Mouse (Mus musculus) limb, embryonic 12.5 days (tissue): ENCODE data around the gene Lnpep. TPM values are rescaled to one million over a fixed set of nuclear protein-coding genes. Genes with fewer than 3 reads are reported as not detected.
"Not testable (repeated sequence)": the region's sequence is repeated elsewhere in the genome, so short reads cannot be mapped to it uniquely, and the experiment has no call there.

Experiments used
- ATAC-seq: fragments of 200-750 bp; cut with Nextera tagmentation; 2 replicates; pipeline ENCODE4 v1.8.0; 2017; ENCODE audit warnings: low read depth, moderate TSS enrichment; ENCODE audit not compliant: insufficient number of reproducible peaks, insufficient read depth, low FRiP score, low TSS enrichment
- H3K27ac ChIP-seq: fragments of 300-500 bp; sonication (generic); 2 replicates; pipeline ENCODE4 v1.5.1; 2016; ENCODE audit warnings: mild to moderate bottlenecking, moderate library complexity
- H3K27me3 ChIP-seq: fragments of 300-500 bp; sonication (generic); 2 replicates; pipeline ENCODE4 v1.6.1; 2016; ENCODE audit warnings: mild to moderate bottlenecking, moderate library complexity
- H3K36me3 ChIP-seq: fragments of 300-500 bp; sonication (generic); 2 replicates; pipeline ENCODE4 v1.6.1; 2016; ENCODE audit warnings: mild to moderate bottlenecking, moderate library complexity
- H3K4me1 ChIP-seq: fragments of 300-500 bp; sonication (generic); replicated peaks from 2 replicates; pipeline ENCODE4 v1.6.1; 2016
- H3K4me2 ChIP-seq: fragments of 300-500 bp; sonication (generic); 2 replicates; pipeline ENCODE4 v1.6.1; 2016; ENCODE audit warnings: mild to moderate bottlenecking, moderate library complexity
- H3K4me3 ChIP-seq: fragments of 300-500 bp; sonication (generic); replicated peaks from 2 replicates; pipeline ENCODE4 v1.5.1; 2016; ENCODE audit warnings: mild to moderate bottlenecking
- H3K9ac ChIP-seq: fragments of 300-500 bp; sonication (generic); replicated peaks from 2 replicates; pipeline ENCODE4 v1.6.1; 2016; ENCODE audit warnings: mild to moderate bottlenecking, moderate library complexity
- H3K9me3 ChIP-seq: fragments of 300-500 bp; sonication (generic); 2 replicates; pipeline ENCODE4 v1.6.1; 2016; ENCODE audit warnings: mild to moderate bottlenecking, moderate library complexity
- WGBS: fragments of 180-500 bp; shearing (Covaris S2); methylation state at CpG from one replicate; pipeline ENCODE4 v1.1.7; 2016; 5-methylcytosine and 5-hydroxymethylcytosine counted together
- polyA plus RNA-seq: library from polyadenylated mRNA; unstranded; fragments of >200 nt; fragmentation: Nextera tagmentation; extraction: Ambion mirVana; gene quantifications from 2 replicates; pipeline ENCODE4 v1.2.1, GENCODE M21; 2016

Gene Lnpep
- polyA plus RNA-seq = 10.2 and 11.6 TPM in 2 replicates

DNA sequence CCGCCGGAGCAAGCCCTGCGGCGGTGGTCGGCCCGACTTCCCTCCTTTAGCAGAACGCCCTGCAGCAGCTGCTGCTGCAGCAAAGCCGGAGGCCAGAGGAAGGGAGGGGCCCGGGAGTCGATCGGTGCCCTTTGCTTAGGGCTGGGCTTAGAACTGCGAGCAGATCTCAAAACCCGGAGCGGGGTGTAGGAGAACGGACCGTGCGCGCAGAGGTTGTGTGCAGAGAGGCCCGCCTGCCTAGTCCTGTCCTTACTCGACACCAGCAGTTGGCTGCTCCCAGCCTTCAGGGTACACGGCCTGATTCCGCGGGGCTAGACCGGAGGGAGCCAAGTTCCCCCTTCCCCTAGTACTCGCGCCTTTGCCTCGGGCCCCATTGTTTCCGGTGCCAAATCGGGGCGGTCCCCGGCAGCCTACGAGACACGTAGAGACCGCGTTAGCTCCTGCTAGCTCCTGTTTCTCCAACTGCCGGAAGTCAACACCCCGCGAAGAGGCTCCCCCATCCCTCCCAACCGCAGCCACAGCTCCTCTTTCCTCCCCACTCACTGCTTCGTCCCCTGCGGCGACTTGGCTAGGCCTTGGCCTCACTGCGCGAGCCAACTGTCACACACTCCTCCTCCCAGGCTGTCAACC lies at the start of gene Lnpep:
Gene Lnpep (minus strand): TSS at position 94 of the 630 bp plus-strand sequence.
- peak; percentile 95 for ATAC-seq
- H3K36me3 ChIP-seq = no peaks in the 10 kb centered on the region
- peak within 1 kb of the TSS; percentile 93 for H3K9ac ChIP-seq
- H3K4me3 ChIP-seq = peak within 1 kb of the TSS; percentile 94
- peaks cover 13% of the 10 kb centered on the region; the same call in 1 of the 2 replicates for H3K4me1 ChIP-seq
- H3K9me3 ChIP-seq = no peaks in the 10 kb centered on the region
- peak within 1 kb of the TSS; percentile 100 for H3K27ac ChIP-seq
- no peaks in the 10 kb centered on the region for H3K27me3 ChIP-seq
- 0% methylated on average over 44 of the region's 44 CpGs for WGBS
- H3K4me2 ChIP-seq = peak within 1 kb of the TSS; percentile 62

DNA sequence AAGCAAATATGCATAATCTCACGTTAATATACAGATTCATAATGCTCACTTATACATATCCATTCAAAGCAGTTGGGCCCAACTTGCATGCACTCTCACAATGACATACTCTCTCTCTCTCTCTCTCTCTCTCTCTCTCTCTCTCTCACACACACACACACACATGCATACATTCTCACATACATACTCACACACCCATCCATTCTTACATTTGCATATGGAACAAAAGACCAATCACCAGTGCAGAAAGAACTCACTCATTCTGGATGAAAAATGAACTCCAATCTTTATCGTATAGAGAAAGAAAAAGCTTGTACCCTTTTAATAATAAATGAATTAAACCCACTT lies 31.0 kb upstream of the Lnpep start:
- Histone ChIP-seq H3K27ac (no peak overlapping the region), H3K36me3 (no peaks in the 10 kb centered on the region), H3K27me3 (no peaks in the 10 kb centered on the region), H3K9ac (no peak overlapping the region), H3K4me3 (no peak overlapping the region), H3K9me3 (0 out of 2 replicates have a peak, but pooled peaks cover 2% of the 10 kb centered on the region), H3K4me1 (peaks cover 8% of the 10 kb centered on the region), H3K4me2 (no peak overlapping the region)
- 44% methylated on average over 2 of the region's 2 CpGs for WGBS
- ATAC-seq = no peak

DNA sequence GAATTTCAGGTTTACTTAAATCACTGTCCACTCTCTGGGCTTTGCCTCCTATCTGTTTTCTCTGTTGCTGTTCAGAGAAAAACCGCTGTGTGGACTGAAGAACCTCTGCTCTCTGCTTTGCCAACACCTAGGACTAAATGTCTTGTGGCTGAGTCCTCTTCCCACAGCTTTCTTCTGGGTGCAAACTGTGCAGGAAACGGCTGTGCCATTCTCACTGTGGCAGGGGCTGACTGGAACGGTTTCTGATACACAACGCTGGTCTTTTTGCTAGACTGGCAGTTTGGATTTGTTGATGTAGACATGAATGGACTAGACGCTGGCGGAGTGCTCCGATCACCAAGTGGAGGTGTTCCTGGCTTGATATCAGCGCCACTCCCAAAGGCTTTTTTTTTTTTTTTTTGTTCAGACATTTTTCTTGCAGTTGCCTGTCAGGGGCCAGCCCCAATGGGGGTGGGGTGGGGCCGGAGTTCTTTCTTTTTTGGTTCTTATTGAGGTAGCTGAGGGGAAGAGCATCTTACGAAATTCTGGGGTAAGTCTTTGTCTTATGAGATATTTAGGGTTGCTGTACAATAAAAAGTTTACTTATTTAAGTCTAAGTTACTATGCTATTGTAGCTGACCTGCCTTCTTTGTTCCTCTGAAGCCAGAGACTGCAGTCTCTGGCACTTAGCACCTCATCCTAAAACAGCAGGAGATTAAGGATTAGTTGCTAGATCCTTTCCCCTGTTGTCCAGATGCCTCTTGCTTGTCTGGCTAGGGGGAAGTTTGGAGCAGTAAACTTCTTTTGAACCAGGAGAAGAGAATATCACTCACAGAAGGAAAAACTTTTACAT lies 30.4 kb upstream of the Lnpep start:
- H3K4me3 ChIP-seq = 0 out of 2 replicates have a peak overlapping the region, but pooled peaks have one; percentile 6
- H3K27ac ChIP-seq = no peak overlapping the region
- WGBS = 12% methylated on average over 10 of the region's 10 CpGs
- no peaks in the 10 kb centered on the region for H3K36me3 ChIP-seq
- ATAC-seq = no peak
- H3K4me2 ChIP-seq = peak overlapping the region; percentile 42
- H3K9ac ChIP-seq = peak overlapping the region; percentile 42; the same call in 1 of the 2 replicates
- H3K4me1 ChIP-seq = peaks cover 8% of the 10 kb centered on the region
- H3K9me3 ChIP-seq = 0 out of 2 replicates have a peak, but pooled peaks cover under 1% of the 10 kb centered on the region
- H3K27me3 ChIP-seq = no peaks in the 10 kb centered on the region

DNA sequence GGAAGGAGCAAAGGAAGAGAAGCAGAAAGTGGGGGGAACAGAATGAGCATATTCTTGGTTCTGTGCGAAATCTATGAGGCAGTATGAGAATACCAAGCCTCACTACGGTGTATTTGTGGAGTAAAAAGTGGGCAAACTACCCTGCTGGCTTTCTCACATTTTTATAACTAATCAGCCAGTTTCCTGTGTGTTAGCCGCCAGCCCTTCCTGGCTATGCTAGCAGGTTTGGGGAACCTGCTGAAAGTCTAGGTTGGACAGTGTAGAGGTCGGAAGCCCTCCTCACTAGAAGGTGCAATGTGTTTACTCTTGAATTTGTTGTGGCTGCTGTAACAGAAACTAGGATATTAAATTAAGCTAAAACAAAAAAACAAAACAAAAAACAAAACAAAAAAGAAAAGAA lies 27.7 kb upstream of the Lnpep start:
- Histone ChIP-seq H3K36me3 (no peaks in the 10 kb centered on the region), H3K4me1 (peaks cover 8% of the 10 kb centered on the region), H3K9me3 (no peaks in the 10 kb centered on the region), H3K27me3 (no peaks in the 10 kb centered on the region), H3K4me3 (no peak overlapping the region), H3K9ac (no peak overlapping the region), H3K4me2 (no peak overlapping the region), H3K27ac (no peak overlapping the region)
- 69% methylated on average over 4 of the region's 4 CpGs for WGBS
- no peak for ATAC-seq

DNA sequence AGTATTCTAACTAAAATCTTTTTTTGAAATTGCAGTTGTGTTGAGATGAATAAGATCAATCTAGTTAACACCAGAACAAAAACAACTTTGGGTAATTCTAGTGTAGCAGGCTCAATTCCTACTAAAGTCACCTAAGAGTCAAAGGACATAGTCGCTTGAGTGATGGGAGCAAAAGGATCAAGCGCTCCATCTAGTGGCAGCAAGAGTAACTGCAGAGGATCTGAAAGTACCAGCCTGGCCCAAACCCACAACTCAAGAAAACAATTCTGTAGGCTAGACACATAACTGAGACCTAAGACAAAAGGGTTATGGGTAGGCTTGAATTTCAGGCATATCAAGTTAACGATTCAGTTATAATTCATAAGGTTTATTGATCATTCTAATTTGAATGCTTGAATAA lies 20.9 kb upstream of the Lnpep start:
- 7% methylated on average over 3 of the region's 3 CpGs for WGBS
- Histone ChIP-seq H3K4me2 (no peak overlapping the region), H3K27ac (no peak overlapping the region), H3K9me3 (no peaks in the 10 kb centered on the region), H3K27me3 (no peaks in the 10 kb centered on the region), H3K4me3 (no peak overlapping the region), H3K4me1 (no peaks in the 10 kb centered on the region), H3K36me3 (no peaks in the 10 kb centered on the region), H3K9ac (no peak overlapping the region)
- peak; percentile 47; the same call in 1 of the 2 replicates for ATAC-seq

DNA sequence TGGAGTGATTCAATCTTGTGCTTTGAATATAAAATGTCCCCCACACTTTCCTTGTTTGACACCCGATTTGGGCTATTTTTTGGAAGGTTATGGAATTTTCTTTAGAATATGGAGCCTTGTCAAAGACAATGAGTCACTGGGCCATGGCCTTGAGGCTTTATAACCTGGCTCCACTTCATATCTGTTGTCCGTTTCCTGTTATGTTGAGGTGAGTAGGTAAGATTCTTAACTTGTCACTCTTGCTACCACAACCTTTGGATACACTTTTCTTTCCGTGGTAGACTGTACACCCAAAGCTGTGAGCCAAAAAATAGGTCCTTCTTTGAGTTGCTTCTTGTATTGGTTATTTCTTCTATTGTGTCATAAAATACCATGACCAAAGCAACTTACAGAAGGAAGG lies 12.5 kb upstream of the Lnpep start:
- Histone ChIP-seq H3K9ac (no peak overlapping the region), H3K9me3 (no peaks in the 10 kb centered on the region), H3K27ac (no peak overlapping the region), H3K4me1 (no peaks in the 10 kb centered on the region), H3K4me2 (no peak overlapping the region), H3K4me3 (no peak overlapping the region), H3K36me3 (no peaks in the 10 kb centered on the region), H3K27me3 (no peaks in the 10 kb centered on the region)
- WGBS = 81% methylated on average over 3 of the region's 3 CpGs
- no peak for ATAC-seq

DNA sequence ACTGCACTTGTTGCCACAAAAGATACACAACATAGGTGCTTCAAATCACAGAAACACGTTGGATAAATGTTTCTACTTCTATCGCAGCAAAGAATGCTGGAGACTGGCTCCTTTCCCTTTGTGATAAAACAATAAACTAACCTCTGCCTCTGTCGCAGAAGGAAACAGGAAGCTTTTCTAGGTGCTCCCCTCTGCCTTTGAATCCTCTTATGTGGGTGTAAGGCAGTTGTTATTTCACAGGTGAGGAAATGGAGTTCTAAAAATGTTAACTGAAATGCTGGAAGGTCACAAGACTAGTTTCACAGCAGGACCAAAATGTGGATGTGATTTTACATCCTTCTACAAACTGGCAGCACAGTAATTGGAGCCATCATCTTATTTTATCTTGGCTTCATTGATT lies 11.3 kb upstream of the Lnpep start:
- Histone ChIP-seq H3K27me3 (no peaks in the 10 kb centered on the region), H3K4me2 (no peak overlapping the region), H3K27ac (no peak overlapping the region), H3K36me3 (no peaks in the 10 kb centered on the region), H3K4me1 (no peaks in the 10 kb centered on the region), H3K9ac (no peak overlapping the region), H3K9me3 (no peaks in the 10 kb centered on the region), H3K4me3 (no peak overlapping the region)
- ATAC-seq = no peak
- WGBS = 26% methylated on average over 3 of the region's 3 CpGs

DNA sequence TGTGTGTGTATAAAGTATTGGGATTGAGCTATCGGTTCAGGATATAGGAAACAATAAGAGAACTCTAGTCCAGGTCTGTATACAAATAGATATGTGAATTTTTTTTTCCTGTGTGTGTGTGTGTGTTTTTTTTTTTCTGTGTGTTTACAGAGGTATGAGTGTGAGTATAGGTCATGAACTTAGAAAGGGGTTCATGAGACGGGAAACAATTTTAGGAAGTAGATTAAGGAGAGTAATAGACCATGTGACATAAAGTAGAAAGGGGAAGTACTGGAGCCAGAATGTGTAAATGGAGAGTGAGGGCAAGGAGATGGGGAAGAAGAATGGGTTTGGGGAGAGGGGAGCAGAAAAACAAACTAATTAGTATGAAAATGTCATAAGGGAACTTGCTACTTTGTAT lies 9.2 kb upstream of the Lnpep start:
- Histone ChIP-seq H3K4me3 (no peak overlapping the region), H3K4me1 (no peaks in the 10 kb centered on the region), H3K27me3 (no peaks in the 10 kb centered on the region), H3K36me3 (no peaks in the 10 kb centered on the region), H3K9me3 (no peaks in the 10 kb centered on the region), H3K4me2 (no peak overlapping the region), H3K9ac (no peak overlapping the region), H3K27ac (no peak overlapping the region)
- WGBS = 79% methylated on average over 2 of the region's 2 CpGs
- no peak for ATAC-seq

DNA sequence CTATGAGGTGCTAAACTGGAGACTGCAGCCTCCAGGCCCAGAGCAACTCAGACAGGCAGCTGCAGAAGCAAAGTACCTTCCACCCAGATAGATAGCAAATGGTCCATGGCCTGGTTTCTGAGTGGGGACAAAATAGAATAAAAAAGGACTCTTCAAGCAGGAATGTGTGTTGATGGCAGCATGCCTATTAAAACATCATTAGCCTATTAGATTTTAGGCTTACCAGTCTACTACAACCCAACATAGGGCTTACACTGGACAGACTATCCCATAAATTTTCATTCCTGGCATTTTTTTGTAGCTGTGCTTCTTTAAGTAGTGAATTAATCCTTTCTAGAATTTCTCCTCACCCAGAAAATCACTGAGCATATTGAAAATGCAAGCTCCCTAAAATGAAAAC lies 7.1 kb upstream of the Lnpep start:
- Histone ChIP-seq H3K4me2 (no peak overlapping the region), H3K4me1 (no peaks in the 10 kb centered on the region), H3K36me3 (no peaks in the 10 kb centered on the region), H3K9me3 (no peaks in the 10 kb centered on the region), H3K27me3 (no peaks in the 10 kb centered on the region), H3K4me3 (no peak overlapping the region), H3K9ac (no peak overlapping the region), H3K27ac (no peak overlapping the region)
- no peak for ATAC-seq

DNA sequence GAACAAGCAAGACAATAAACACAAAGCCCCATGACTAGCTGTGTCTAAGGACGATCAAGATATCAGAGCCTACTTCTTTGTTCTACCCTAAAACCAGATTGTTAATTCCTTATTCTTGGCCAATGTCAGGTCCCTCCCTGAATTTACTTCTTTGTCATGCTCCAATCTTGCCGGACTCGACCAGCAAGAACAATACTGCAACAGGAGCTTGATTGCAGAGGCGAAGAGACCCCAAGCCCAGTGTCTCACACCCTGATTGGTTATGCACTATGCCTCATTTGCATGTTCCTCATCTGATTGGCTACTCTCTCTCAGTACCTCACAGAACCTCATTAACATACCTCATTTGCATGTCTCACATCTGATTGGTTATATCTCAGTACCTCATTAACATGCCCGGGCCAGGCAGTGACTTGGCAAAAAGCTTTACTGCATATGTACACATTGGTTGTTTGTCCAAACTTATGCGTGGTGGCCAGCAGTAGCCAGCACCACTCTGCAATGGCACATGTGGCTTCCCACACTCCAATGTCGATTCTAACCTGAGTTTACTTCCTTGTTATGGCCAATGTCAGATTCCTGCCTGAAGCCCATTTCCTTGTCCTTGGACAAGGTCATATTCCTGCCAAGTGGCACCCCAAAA lies 3.5 kb upstream of the Lnpep start:
- H3K4me2 ChIP-seq, H3K27me3 ChIP-seq, ATAC-seq, H3K36me3 ChIP-seq, H3K9ac ChIP-seq, H3K4me1 ChIP-seq, H3K9me3 ChIP-seq, H3K27ac ChIP-seq, H3K4me3 ChIP-seq: not testable (repeated sequence)
- 90% methylated on average over 7 of the region's 7 CpGs for WGBS

DNA sequence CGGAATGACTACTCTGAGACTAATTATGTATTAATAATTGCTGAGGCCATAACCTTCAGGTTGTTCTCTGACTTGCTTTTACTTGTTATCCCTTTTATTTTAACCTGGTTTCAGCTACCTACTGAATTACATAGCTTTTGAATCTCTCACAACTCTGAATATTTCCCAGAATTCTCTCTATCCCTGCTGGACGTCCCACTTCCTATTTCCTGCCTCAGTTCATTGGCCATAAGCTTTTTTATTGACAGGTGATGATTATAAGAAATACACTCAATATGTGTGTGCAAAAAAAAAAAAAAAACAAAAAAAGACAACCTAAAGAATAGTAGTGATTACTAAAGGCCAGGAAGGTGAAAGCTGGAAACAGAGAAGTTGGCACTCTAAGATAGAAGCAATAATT lies 2.7 kb upstream of the Lnpep start:
- H3K4me2 ChIP-seq = no peak overlapping the region
- peaks cover 8% of the 10 kb centered on the region; the same call in 1 of the 2 replicates for H3K4me1 ChIP-seq
- H3K9me3 ChIP-seq = no peaks in the 10 kb centered on the region
- no peak overlapping the region for H3K27ac ChIP-seq
- H3K9ac ChIP-seq = no peak overlapping the region
- WGBS = 77% methylated on average over 2 of the region's 2 CpGs
- no peaks in the 10 kb centered on the region for H3K36me3 ChIP-seq
- H3K4me3 ChIP-seq = no peak overlapping the region
- no peaks in the 10 kb centered on the region for H3K27me3 ChIP-seq
- ATAC-seq = no peak
